Mouse (Mus musculus) ES-Bruce4 (cell line): ENCODE results near the gene App. TPM values are rescaled to one million over a fixed set of nuclear protein-coding genes. Genes with fewer than 3 reads are reported as not detected.

Experiments used
- H3K27ac ChIP-seq: 2 replicates; pipeline ENCODE4 v1.5.1; 2012; ENCODE audit warnings: low read length, inconsistent platforms; ENCODE audit not compliant: insufficient read depth
- H3K27me3 ChIP-seq: 2 replicates; pipeline ENCODE4 v1.6.1; 2012; ENCODE audit warnings: mild to moderate bottlenecking, low read length, inconsistent platforms; ENCODE audit not compliant: control insufficient read depth, poor library complexity, insufficient read depth, severe bottlenecking
- H3K36me3 ChIP-seq: 2 replicates; pipeline ENCODE4 v1.6.1; 2012; ENCODE audit warnings: inconsistent platforms, mild to moderate bottlenecking, low read length, moderate library complexity; ENCODE audit not compliant: control insufficient read depth, poor library complexity, insufficient read depth, severe bottlenecking
- H3K4me1 ChIP-seq: one replicate; pipeline ENCODE4 v1.8.1; 2011; ENCODE audit warnings: low read length; ENCODE audit not compliant: control insufficient read depth, insufficient read depth
- H3K4me3 ChIP-seq: 2 replicates; pipeline ENCODE4 v1.5.1; 2011; ENCODE audit warnings: low read depth, mild to moderate bottlenecking, low read length
- H3K9ac ChIP-seq: 2 replicates; pipeline ENCODE4 v1.6.1; 2012; ENCODE audit warnings: low read depth, mild to moderate bottlenecking, inconsistent platforms; ENCODE audit not compliant: poor library complexity, severe bottlenecking
- H3K9me3 ChIP-seq: replicated peaks from 2 replicates; pipeline ENCODE4 v1.6.1; 2012; ENCODE audit warnings: mild to moderate bottlenecking, low read length, inconsistent platforms; ENCODE audit not compliant: control insufficient read depth, poor library complexity, insufficient read depth, severe bottlenecking
- CTCF ChIP-seq: IDR thresholded peaks from one replicate; pipeline ENCODE4 v1.8.1; 2011; ENCODE audit warnings: low read depth, low read length
- EP300 ChIP-seq: IDR thresholded peaks from 2 replicates; pipeline ENCODE4 v1.6.1; 2011; ENCODE audit warnings: low read depth, low read length; ENCODE audit not compliant: insufficient read depth
- POLR2A ChIP-seq: IDR thresholded peaks from one replicate; pipeline ENCODE4 v1.8.1; 2011; ENCODE audit warnings: low read length; ENCODE audit not compliant: insufficient read depth
- polyA plus RNA-seq: library from polyadenylated mRNA; stranded (reverse); fragments of >200 nt; gene quantifications from 2 replicates; pipeline ENCODE4 v1.2.4, GENCODE M21; 2011; ENCODE audit warnings: low read depth; ENCODE audit not compliant: missing spikeins, insufficient read depth, insufficient read length

App gene
- polyA plus RNA-seq, 1 experiment: 89.3 TPM

DNA sequence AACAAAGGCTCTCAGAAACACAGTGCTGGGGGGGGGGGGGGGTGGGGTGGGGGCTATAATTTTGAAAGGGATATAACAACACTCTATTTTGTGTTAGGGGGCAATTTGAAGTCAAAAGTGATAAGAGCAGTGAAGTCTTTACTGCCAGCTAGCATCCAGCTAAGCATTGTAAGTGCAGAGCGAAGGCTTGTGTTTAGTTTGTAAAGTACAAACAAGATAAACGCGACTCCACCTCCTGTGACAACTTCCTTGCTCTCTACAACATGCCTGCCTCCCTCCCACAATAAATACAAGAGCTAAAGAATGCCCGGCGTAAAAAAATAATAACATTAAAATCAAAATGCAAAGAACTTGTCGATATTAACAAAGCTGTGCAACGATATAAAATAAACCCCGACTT, 40.5 kb downstream of the App start:
- no peak for TF ChIP-seq CTCF
- TF ChIP-seq EP300: no peak
- TF ChIP-seq POLR2A: no peak
- Histone ChIP-seq H3K9ac (no peak overlapping the region), H3K27ac (no peak overlapping the region), H3K36me3 (no peaks in the 10 kb centered on the region), H3K27me3 (no peaks in the 10 kb centered on the region), H3K4me3 (no peak overlapping the region), H3K9me3 (no peaks in the 10 kb centered on the region), H3K4me1 (no peaks in the 10 kb centered on the region)

DNA sequence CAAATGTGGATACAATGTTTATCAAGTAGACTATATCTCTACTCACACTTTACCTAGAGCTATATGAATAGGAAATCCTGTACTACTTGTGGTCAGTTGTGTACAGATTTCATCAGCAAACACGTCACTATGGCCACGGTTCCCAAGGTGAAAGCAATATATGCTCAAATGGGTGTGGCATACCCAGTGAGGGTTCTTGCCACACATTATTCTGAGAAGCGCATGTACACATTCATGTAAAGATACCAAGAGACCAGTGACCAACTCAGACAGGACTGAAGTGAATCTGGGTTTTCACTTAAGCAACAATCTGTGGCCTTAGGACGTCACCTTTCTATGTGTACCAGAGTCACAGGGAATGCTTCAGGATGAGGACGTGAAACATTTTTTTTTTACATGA, 41.4 kb downstream of the App start:
- H3K36me3 ChIP-seq: no peaks in the 10 kb centered on the region
- H3K4me1 ChIP-seq: no peaks in the 10 kb centered on the region
- H3K27me3 ChIP-seq: no peaks in the 10 kb centered on the region
- H3K4me3 ChIP-seq: no peak overlapping the region
- TF ChIP-seq CTCF (no peak), POLR2A (no peak), EP300 (no peak)
- H3K9me3 ChIP-seq: no peaks in the 10 kb centered on the region
- no peak overlapping the region for H3K9ac ChIP-seq
- no peak overlapping the region for H3K27ac ChIP-seq

DNA sequence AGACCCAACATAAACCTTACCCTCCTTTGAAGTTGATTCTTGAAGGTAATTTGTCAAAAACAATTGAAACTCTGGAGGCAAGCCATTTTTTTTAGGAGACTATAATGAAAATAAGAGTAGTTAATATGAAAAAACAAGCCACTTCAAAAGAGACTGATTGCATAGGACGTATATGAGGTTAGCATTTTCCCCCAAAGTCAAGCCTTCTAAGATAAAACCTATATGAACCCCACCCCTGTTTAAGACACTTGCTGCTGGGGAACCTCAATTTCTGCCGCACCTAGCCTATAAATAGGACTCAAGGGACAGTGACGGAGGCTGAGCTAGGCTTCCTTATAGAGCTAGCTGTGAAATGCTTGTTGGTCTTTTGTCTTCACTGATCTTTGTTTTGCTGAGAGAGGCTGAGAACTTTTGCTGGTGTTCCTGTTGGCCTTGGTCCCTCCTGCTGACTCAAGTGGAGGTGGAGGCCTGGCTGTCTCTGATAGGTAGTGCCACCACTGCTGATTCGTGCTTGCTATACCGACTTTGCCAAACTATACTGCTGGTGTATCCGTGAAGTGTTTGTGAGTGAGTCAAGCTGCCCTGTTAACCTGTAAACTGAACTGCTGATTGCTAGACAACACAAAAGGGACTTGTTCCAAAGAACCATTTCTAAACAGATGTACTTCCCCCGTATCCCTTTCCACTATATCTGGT, 42.6 kb downstream of the App start:
- Histone ChIP-seq H3K27ac (no peak overlapping the region), H3K9me3 (no peaks in the 10 kb centered on the region), H3K4me3 (no peak overlapping the region), H3K9ac (no peak overlapping the region), H3K4me1 (no peaks in the 10 kb centered on the region), H3K36me3 (no peaks in the 10 kb centered on the region), H3K27me3 (no peaks in the 10 kb centered on the region)
- TF ChIP-seq CTCF (no peak), POLR2A (no peak)

DNA sequence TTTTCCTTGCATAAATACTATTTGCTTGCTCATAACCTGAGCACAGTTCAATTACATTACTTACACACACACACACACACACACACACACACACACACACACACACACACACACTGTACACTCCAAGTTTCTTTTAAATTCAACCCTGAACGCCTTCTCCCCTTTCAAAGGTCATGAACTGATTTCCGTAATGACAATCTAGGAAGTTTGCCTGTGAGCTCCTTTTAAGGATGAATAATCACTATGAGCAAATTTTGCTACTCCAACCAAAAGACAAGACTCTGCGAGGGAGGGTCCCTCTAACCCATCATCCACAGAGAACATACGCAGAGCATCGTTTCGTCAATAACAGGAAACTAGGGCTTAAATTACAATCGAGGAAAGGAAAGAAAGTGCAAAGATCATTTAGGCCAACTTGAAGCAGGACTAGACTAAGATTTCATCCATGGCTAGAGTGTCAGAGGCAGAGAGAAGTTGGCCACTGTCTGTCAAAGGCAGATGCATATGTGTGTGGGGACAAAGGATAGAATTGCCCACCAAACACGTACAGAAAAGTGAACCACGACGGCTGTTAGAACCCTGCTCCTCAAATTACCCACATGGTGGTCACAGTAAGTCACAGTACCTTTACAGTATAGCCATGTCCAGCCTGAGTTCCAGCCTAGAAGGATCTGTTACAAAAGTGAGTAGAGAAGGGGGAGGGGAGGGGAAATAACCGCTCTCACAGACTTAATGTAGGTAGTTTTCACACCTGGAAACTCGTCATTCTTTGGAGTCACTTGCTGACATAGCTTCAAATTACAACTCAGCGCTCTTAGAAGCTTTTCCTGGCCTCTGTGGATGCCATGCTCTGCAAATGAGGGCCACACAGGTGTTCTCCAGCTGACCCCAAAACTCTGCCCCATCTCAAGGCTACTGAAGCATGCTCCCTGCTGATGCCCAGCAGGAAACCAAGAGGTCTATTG, 44.6 kb downstream of the App start:
- Histone ChIP-seq H3K9ac (no peak overlapping the region), H3K9me3 (no peaks in the 10 kb centered on the region), H3K4me1 (no peaks in the 10 kb centered on the region), H3K27ac (no peak overlapping the region), H3K4me3 (no peak overlapping the region), H3K27me3 (no peaks in the 10 kb centered on the region; the same call in 1 of the 2 replicates), H3K36me3 (no peaks in the 10 kb centered on the region)
- TF ChIP-seq EP300 (no peak), POLR2A (no peak), CTCF (no peak)

DNA sequence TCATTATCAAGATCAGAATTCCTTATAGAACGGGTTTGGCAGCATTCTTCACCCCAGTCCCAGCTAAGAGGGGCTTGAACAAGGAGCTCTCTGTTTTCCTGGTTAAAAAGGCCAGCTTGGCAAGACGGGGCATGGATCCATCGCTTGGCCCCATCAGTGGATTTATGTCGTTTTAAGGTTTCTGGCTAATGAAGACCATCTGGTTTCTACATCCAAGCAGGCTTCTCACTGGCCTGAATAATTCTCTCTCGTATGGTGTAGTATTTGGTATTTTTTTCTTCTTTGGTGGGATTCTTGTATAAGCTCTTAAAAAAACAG, 45.3 kb downstream of the App start:
- H3K9me3 ChIP-seq: no peaks in the 10 kb centered on the region
- no peaks in the 10 kb centered on the region for H3K36me3 ChIP-seq
- no peaks in the 10 kb centered on the region for H3K4me1 ChIP-seq
- H3K27ac ChIP-seq: no peak overlapping the region
- no peak overlapping the region for H3K4me3 ChIP-seq
- TF ChIP-seq CTCF: no peak
- no peak for TF ChIP-seq POLR2A
- TF ChIP-seq EP300: no peak
- no peak overlapping the region for H3K9ac ChIP-seq
- H3K27me3 ChIP-seq: no peaks in the 10 kb centered on the region; the same call in 1 of the 2 replicates

DNA sequence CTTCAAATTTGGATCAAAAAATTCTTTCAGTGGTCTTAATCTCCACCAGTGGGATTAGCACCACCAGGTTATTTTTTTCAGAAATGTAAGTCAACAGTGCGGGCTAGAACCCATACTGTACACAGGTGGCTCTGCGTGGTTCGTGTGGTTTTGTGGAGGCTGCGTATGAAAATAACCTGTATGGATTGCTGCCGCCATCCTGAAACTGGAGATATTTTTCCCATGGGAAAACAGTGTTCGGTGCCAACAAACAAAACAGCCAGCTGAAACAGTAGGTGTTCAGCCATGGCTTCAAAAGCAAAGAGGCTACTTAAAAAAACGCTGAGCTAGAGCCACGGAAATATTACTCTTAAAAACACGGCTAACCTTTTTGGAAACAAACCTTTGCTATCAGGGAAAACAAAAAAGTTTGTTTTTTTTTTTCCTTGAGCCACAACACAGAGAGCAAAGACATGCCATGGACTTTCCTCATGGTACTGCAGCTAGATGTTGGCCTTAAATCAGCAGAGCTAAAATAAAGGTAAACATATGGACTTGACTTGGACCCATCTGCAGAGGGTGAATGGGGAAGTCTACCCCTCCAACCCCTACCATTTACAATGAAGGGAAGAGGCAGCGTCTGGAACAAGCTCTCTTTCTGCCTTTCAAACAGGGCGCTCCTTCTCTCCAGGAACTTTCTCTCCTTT, 45.8 kb downstream of the App start:
- Histone ChIP-seq H3K4me1 (no peaks in the 10 kb centered on the region), H3K36me3 (no peaks in the 10 kb centered on the region), H3K27me3 (no peaks in the 10 kb centered on the region; the same call in 1 of the 2 replicates), H3K4me3 (no peak overlapping the region), H3K9me3 (no peaks in the 10 kb centered on the region), H3K27ac (no peak overlapping the region), H3K9ac (no peak overlapping the region)
- no peak for TF ChIP-seq CTCF
- no peak for TF ChIP-seq POLR2A
- TF ChIP-seq EP300: no peak
